29 mouse cellular contexts compared by ENCODE assay signal in genomic region chrX:164102656-164103055, GRCm38 (mm10). TPM values are rescaled to one million over a fixed set of nuclear protein-coding genes. Genes with fewer than 3 reads are reported as not detected.
DNase-seq lines count a peak whose midpoint lies in the region; ATAC-seq and TF ChIP-seq lines count a peak whose summit lies in the region.
"Had no signal": no experiment of that assay in that cellular context is flagged by ENCODE, and none has a peak within 500 bp of the region (broad histone marks: within the 10 kb centered on the region; RNA-seq: fewer than 3 reads in every experiment).

No protein-coding gene starts in this region.

- H3K9me3 ChIP-seq in stomach, embryonic 16.5 days (replicated peaks; ENCODE audit: control insufficient read depth, low read length) = no peaks in the 10 kb centered on the region
- H3K9me3 ChIP-seq in stomach, postnatal 0 days (ENCODE audit: control insufficient read depth, low read length) = no peaks in the 10 kb centered on the region
- H3K9me3 ChIP-seq in intestine, embryonic 16.5 days (ENCODE audit: control insufficient read depth, low read length) = no peaks in the 10 kb centered on the region
- H3K9me3 ChIP-seq: embryonic facial prominence, embryonic 15.5 days had no signal

- peak; percentile 69 for ATAC-seq in stomach, embryonic 16.5 days (ENCODE audit: insufficient read depth, low FRiP score)
- no peak for ATAC-seq in stomach, postnatal 0 days (ENCODE audit: low FRiP score, low TSS enrichment)
- peak; percentile 98 for ATAC-seq in intestine, embryonic 16.5 days
- ATAC-seq: activated CD4-positive, CD25-positive, alpha-beta regulatory T cell, adult 4 months; hindbrain, postnatal 0 days had no signal

- WGBS in stomach, embryonic 16.5 days = 52% methylated on average over 6 of the region's 6 CpGs
- WGBS in stomach, postnatal 0 days = 55% methylated on average over 6 of the region's 6 CpGs
- 61% methylated on average over 6 of the region's 6 CpGs for WGBS in intestine, embryonic 16.5 days

- no peak overlapping the region for H3K9ac ChIP-seq in stomach, embryonic 16.5 days (ENCODE audit: low read length)
- H3K9ac ChIP-seq in stomach, postnatal 0 days (ENCODE audit: low read length) = no peak overlapping the region
- H3K9ac ChIP-seq in intestine, embryonic 16.5 days (ENCODE audit: low read depth, low read length) = no peak overlapping the region
- H3K9ac ChIP-seq: embryonic facial prominence, embryonic 15.5 days had no signal

- no peak for TF ChIP-seq POLR2A in brain, embryonic 14.5 days (IDR thresholded peaks at IDR 0.05; ENCODE audit: borderline replicate concordance, extremely low read depth, insufficient read depth, insufficient read length, poor library complexity, severe bottlenecking)

- no peak overlapping the region for H3K4me3 ChIP-seq in stomach, embryonic 16.5 days (replicated peaks; ENCODE audit: low read length)
- H3K4me3 ChIP-seq in stomach, postnatal 0 days (ENCODE audit: low read depth, low read length) = no peak overlapping the region
- H3K4me3 ChIP-seq in intestine, embryonic 16.5 days (ENCODE audit: low read length) = no peak overlapping the region
- H3K4me3 ChIP-seq: embryonic facial prominence, embryonic 15.5 days had no signal

- H3K27me3 ChIP-seq in stomach, embryonic 16.5 days (ENCODE audit: control insufficient read depth, insufficient read depth, low read length) = no peaks in the 10 kb centered on the region; the same call in 1 of the 2 replicates
- no peaks in the 10 kb centered on the region for H3K27me3 ChIP-seq in stomach, postnatal 0 days (ENCODE audit: control insufficient read depth, insufficient read depth, low read length)
- H3K27me3 ChIP-seq in intestine, embryonic 16.5 days (replicated peaks; ENCODE audit: control insufficient read depth, insufficient read depth, low read length) = no peaks in the 10 kb centered on the region

- no peak overlapping the region for H3K27ac ChIP-seq in stomach, embryonic 16.5 days (ENCODE audit: low read length)
- no peak overlapping the region for H3K27ac ChIP-seq in stomach, postnatal 0 days (replicated peaks)
- no peak overlapping the region; the same call in 1 of the 2 replicates for H3K27ac ChIP-seq in intestine, embryonic 16.5 days (ENCODE audit: low read length)
- H3K27ac ChIP-seq: embryonic facial prominence, embryonic 15.5 days; hindbrain, postnatal 0 days; kidney, postnatal 0 days had no signal

- TF ChIP-seq CTCF in stomach, postnatal 0 days (IDR thresholded peaks at IDR 0.05; ENCODE audit: low read depth) = no peak
- TF ChIP-seq CTCF in brain, embryonic 14.5 days (IDR thresholded peaks at IDR 0.05; ENCODE audit: borderline replicate concordance, extremely low read depth, insufficient read depth, insufficient read length) = no peak

- no peaks in the 10 kb centered on the region for H3K4me1 ChIP-seq in stomach, embryonic 16.5 days (ENCODE audit: control insufficient read depth, insufficient read depth, low read length)
- H3K4me1 ChIP-seq in stomach, postnatal 0 days (replicated peaks; ENCODE audit: control insufficient read depth, insufficient read depth) = no peaks in the 10 kb centered on the region
- 0 out of 2 replicates have a peak, but pooled peaks cover 3% of the 10 kb centered on the region for H3K4me1 ChIP-seq in intestine, embryonic 16.5 days (ENCODE audit: control insufficient read depth, insufficient read depth, low read length)
- H3K4me1 ChIP-seq: embryonic facial prominence, embryonic 15.5 days had no signal

- no peaks in the 10 kb centered on the region for H3K36me3 ChIP-seq in stomach, embryonic 16.5 days (ENCODE audit: control insufficient read depth, insufficient read depth, low read length)
- H3K36me3 ChIP-seq in stomach, postnatal 0 days (ENCODE audit: control insufficient read depth, insufficient read depth, low read length) = no peaks in the 10 kb centered on the region
- H3K36me3 ChIP-seq in intestine, embryonic 16.5 days (ENCODE audit: control insufficient read depth, insufficient read depth, low read length) = no peaks in the 10 kb centered on the region
- H3K36me3 ChIP-seq: embryonic facial prominence, embryonic 15.5 days had no signal

- peak; percentile 38 for DNase-seq in kidney, postnatal 10 days
- DNase-seq in kidney, postnatal 25 days = no peak
- no peak for DNase-seq in stomach, postnatal 0 days (ENCODE audit: low spot score)
- DNase-seq in brain, embryonic 14.5 days (ENCODE audit: low read depth) = peak; percentile 40
- DNase-seq in adrenal gland, adult 8-10 months = no peak
- no peak for DNase-seq in right cerebral cortex, postnatal 10 days (ENCODE audit: low spot score in 2 of 2)
- DNase-seq: adrenal gland, postnatal 10 days; cerebellum, adult 8-10 months; gastrocnemius, postnatal 14 days; heart, adult 11 months; kidney, adult 2 months; lung, postnatal 4 days had no signal

- no peak overlapping the region for H3K4me2 ChIP-seq in stomach, embryonic 16.5 days (ENCODE audit: low read depth, low read length)
- no peak overlapping the region for H3K4me2 ChIP-seq in stomach, postnatal 0 days (replicated peaks; ENCODE audit: low read depth)
- H3K4me2 ChIP-seq in intestine, embryonic 16.5 days (ENCODE audit: low read depth, low read length) = no peak overlapping the region
- H3K4me2 ChIP-seq: embryonic facial prominence, embryonic 15.5 days; heart, embryonic 11.5 days had no signal

- no peak for TF ChIP-seq EP300 in stomach, postnatal 0 days (optimal IDR thresholded peaks at IDR 0.05)

RNA-seq across cellular contexts. Expression of gene Cltrn, which starts 14.0 kb away (rescaled TPM):
- polyA plus RNA-seq in stomach, embryonic 16.5 days (2015; fragmentation: Nextera tagmentation; extraction: Ambion mirVana) = 5.8 and 7.2 TPM in 2 replicates
- polyA plus RNA-seq in stomach, postnatal 0 days (2015; fragmentation: Nextera tagmentation; extraction: Ambion mirVana) = 1.5 and 1.7 TPM in 2 replicates
- polyA plus RNA-seq in brain, embryonic 14.5 days (2012; rRNA removed) = 0.05 and 0.15 TPM in 2 replicates
- polyA plus RNA-seq in intestine, embryonic 16.5 days (2015; fragmentation: Nextera tagmentation; extraction: Ambion mirVana) = 8.3 and 8.4 TPM in 2 replicates
- not detected for total RNA-seq in adrenal gland, adult 8-10 months (2022)
- total RNA-seq: common myeloid progenitor, adult 5-6 weeks; gastrocnemius, postnatal 14 days; hematopoietic stem cell, adult 5-6 weeks; hindbrain, postnatal 0 days; layer of hippocampus, postnatal 14 days; liver, adult 2 months; monocyte, adult 5-6 weeks had no signal
- polyA plus RNA-seq: activated CD4-positive, CD25-positive, alpha-beta regulatory T cell, adult 4 months; C2C12; embryonic facial prominence, embryonic 15.5 days; heart, postnatal 0 days; hindbrain, postnatal 0 days; limb, embryonic 11.5 days; liver, adult 2 months; neural tube, embryonic 11.5 days; testis, adult 2 months had no signal

RNA-seq across cellular contexts. Expression of gene Siah1b, which starts 26.4 kb away (rescaled TPM):
- polyA plus RNA-seq in stomach, embryonic 16.5 days (2015; fragmentation: Nextera tagmentation; extraction: Ambion mirVana) = 13.6 and 19.0 TPM in 2 replicates
- polyA plus RNA-seq in stomach, postnatal 0 days (2015; fragmentation: Nextera tagmentation; extraction: Ambion mirVana) = 8.9 and 9.5 TPM in 2 replicates
- polyA plus RNA-seq in brain, embryonic 14.5 days (2012; rRNA removed) = 21.5 and 28.2 TPM in 2 replicates
- 16.7 and 20.3 TPM in 2 replicates for polyA plus RNA-seq in intestine, embryonic 16.5 days (2015; fragmentation: Nextera tagmentation; extraction: Ambion mirVana)
- total RNA-seq in adrenal gland, adult 8-10 months (2022) = 10 to 100 TPM in 1 of 4 experiments, 1 to 10 TPM in 3; 7.2 to 10.2 (median 8.3) TPM

RNA-seq across cellular contexts. Expression of gene Ace2, which starts 36.5 kb away (rescaled TPM):
- 16.1 and 18.6 TPM in 2 replicates for polyA plus RNA-seq in stomach, embryonic 16.5 days (2015; fragmentation: Nextera tagmentation; extraction: Ambion mirVana)
- polyA plus RNA-seq in stomach, postnatal 0 days (2015; fragmentation: Nextera tagmentation; extraction: Ambion mirVana) = 40.4 and 47.7 TPM in 2 replicates
- polyA plus RNA-seq in brain, embryonic 14.5 days (2012; rRNA removed) = 0.19 and 0.26 TPM in 2 replicates
- polyA plus RNA-seq in intestine, embryonic 16.5 days (2015; fragmentation: Nextera tagmentation; extraction: Ambion mirVana) = 124 and 183 TPM in 2 replicates
- 1 to 10 TPM; 2.1 to 5.4 (median 3.6) TPM for total RNA-seq in adrenal gland, adult 8-10 months (2022)
- total RNA-seq: common myeloid progenitor, adult 5-6 weeks; hematopoietic stem cell, adult 5-6 weeks; monocyte, adult 5-6 weeks had no signal
- polyA plus RNA-seq: activated CD4-positive, CD25-positive, alpha-beta regulatory T cell, adult 4 months; heart, embryonic 11.5 days had no signal

Comparison
In these comparisons a context has a peak if more than half of its experiments do, and no peak if none do; other contexts are left out.
1. DNase-seq: peak in kidney, postnatal 10 days (single experiment) and brain, embryonic 14.5 days (single experiment); none in kidney, postnatal 25 days (0 of 2), stomach, postnatal 0 days (single experiment), adrenal gland, adult 8-10 months (single experiment) and right cerebral cortex, postnatal 10 days (0 of 2).
2. RNA of gene Ace2, which starts 36.5 kb away (polyA plus RNA-seq): 124 to 183 TPM in intestine, embryonic 16.5 days, 40.4 to 47.7 TPM in stomach, postnatal 0 days and 16.1 to 18.6 TPM in stomach, embryonic 16.5 days; 0.19 to 0.26 TPM in brain, embryonic 14.5 days; every median in the first group is over 10 times any median in the second.